Mouse (Mus musculus) left cerebral cortex, postnatal 36 days (tissue): Measurements from ENCODE around the gene Dynlt1b. TPM values are rescaled to one million over a fixed set of nuclear protein-coding genes. Genes with fewer than 3 reads are reported as not detected.
A peak's percentile ranks its signal among the peaks of the same experiment; 100 is the strongest.
"Not testable (repeated sequence)": the region's sequence is repeated elsewhere in the genome, so short reads cannot be mapped to it uniquely, and the experiment has no call there.

Experiments used
- DNase-seq, 2 experiments: peaks; one replicate each; pipeline ENCODE4 v3.0.0; 2021 to 2022; ENCODE audit warnings: low spot score in 2 of 2, mixed read lengths in 1 of 2
- intact Hi-C: fragments of 180-260 bp; cut with DNase I; formaldehyde crosslinking; loops from one replicate; pipeline ENCODE4 v1.15.1; 2025
- total RNA-seq, 2 experiments: library from RNA; stranded (reverse); gene quantifications; 2 replicates each; pipeline ENCODE4 v1.2.3; 2021

Dynlt1b gene
- total RNA-seq, 2 experiments from 2014 or later = 45.8 to 49.4 TPM

DNA sequence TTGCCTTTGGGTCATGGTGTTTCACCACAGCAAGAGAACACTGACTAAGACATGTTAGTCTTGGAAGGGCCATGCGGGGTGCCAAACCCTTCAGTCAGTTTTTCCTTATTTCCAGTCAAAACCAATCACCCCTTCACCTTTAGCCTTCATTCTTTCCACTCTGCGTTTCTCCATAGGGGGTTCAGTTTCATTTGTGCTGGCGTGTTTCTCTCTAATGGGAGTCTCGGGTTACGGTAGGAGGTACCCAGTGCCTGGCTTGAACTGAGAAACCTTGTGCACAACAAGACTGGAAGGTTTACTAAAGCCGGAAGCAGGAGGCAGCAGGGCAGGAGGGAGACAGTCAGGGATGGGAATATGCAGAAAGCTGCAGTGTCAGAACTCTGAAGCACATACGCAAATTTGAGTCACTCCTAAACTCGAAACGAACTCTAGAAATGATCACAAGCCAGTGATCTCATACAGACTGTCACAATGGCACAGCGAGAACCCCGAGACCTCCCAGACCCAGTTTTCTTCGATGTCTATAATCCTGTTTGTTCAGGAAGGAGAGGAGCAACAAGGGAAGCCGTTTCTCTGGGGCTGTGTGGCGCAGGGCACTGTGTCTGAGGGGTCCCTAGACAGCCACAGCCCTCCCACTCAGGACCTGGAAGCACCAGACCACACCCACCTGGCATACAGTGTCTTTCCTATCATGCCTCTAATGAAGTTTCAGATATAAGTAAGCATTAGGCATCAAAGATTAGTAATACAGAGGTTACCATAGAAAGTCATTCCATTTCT is 8.2 kb upstream of the Dynlt1b start:
- intact Hi-C loops, DNase-seq: not testable (repeated sequence)

DNA sequence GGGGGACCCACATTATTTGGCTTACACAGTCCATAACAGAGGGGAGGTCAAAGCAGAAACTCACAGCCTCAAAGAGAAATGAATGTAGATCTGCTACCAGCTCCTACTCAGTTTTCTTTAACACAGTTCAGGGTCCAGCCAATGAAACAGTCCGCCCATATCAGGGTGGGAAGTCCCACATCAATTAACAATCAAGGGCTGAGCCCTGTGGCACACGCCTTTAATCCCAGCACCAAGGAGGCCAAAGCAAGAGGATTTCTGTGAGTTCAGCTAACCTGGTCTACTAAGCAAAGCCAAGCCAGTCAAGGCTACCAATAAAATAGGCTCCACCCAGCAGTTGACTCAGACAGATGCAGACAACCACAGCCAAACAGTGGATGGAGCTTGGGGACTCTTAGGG is 7.5 kb upstream of the Dynlt1b start:
- intact Hi-C loops, DNase-seq: not testable (repeated sequence)

DNA sequence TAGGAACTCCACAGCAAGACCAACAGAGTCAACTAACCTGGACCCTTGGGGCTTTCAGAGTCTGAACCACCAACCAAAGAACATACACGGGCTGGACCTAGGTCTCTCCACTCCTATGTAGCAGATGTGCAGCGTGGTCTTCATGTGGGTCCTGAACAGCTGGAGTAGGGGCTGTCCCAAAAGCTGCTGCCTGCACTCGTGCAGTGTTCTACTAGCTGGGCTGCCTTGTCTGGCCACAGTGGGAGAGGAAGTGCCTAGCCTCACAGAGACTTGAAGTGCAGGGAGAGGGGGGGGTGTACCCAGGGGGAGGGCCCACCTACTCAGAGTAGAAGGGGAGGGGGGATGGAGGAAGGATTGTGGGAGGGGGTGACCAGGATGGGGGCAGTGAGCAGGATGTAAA is 7.1 kb upstream of the Dynlt1b start:
- intact Hi-C loops, DNase-seq: not testable (repeated sequence)

DNA sequence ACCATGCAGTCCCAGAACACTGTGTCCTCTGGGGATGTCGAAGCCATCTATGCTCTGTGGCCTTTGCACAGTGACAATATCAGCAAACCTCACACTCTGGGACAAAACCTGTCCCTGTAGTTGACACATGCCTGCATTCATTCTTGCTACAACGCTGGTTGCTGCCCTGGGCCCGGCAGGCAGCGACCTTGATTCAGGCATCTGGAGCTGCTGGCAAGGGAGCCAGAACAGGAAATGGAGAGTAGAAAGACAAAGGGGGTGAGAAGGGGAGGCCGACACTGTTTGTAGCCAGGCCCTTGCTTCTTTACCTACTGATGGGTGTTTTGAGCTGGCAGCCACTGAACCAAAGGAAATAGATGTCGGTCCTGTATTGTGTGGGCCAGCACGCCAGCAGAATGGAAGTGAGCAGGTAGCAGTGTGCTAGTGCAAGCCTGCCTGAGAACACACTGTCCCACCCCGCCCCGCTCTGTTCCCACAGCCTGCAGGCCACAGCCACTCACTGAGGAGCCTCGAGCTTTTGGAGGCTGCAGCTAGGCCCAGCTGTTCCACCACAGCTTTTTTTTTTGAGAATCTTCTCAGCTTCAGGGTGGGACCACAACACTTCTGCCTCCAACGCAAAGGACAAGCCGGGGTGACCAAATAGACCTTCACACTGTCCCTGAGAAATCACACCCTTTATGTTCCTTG is 5.5 kb upstream of the Dynlt1b start:
- DNase-seq, intact Hi-C loops: not testable (repeated sequence)

DNA sequence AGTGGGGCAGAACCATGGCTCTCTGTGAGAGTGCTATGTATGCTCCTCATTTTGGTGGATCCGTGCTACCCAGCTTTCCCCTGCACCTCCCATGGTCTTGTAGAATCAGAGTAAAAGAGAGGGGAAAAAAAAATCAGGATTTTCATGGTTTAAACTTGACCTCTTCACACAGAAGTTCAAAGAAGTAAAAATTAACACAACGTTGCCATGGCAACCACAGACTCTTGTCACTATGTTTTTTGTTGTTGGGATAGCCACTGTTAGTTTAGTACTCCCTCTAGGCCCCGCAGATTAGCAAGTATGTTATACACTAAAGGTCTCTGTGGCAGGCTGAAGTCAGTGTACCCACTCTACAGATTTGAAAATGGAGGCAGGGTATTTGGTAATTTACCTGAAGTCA is 4.6 kb upstream of the Dynlt1b start:
- DNase-seq, intact Hi-C loops: not testable (repeated sequence)

DNA sequence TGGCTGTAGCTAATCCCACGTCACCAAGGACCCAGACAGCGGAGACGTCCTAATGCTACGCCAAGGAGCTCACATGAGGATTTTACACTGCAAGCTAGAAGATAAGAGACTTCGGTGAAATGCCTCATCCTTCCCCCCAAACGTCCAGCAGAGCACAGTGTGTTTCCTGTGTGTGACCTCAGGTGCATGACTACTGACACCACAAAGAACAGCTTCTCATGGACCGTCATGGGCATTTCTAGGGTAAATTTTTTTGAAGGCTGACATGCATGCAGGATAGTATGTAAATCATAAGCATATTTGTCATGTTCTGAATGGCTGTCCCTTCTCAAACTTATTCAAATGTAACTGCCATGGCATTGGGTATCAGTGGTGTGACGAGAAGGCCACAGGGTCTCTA is 3.0 kb upstream of the Dynlt1b start:
- intact Hi-C loops, DNase-seq: not testable (repeated sequence)

DNA sequence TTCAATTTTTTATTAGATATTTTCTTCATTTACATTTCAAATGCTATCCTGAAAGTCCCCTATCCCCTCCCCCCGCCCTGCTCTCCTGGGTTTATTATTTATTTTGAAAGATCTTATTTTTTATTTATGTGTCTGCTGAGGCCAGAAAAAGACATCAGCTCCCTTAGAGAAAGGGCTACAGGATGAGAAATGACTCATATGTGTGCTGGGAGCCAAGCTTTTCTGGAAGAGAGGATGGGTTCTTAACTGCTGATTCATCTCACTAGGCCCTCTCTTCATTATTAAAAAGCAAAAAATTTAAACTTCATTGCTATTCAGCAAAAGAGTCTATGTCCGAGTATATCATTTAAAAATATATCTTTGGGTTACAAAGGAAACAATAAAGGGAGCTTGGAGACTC is 986 bp upstream of the Dynlt1b start:
- DNase-seq, intact Hi-C loops: not testable (repeated sequence)

DNA sequence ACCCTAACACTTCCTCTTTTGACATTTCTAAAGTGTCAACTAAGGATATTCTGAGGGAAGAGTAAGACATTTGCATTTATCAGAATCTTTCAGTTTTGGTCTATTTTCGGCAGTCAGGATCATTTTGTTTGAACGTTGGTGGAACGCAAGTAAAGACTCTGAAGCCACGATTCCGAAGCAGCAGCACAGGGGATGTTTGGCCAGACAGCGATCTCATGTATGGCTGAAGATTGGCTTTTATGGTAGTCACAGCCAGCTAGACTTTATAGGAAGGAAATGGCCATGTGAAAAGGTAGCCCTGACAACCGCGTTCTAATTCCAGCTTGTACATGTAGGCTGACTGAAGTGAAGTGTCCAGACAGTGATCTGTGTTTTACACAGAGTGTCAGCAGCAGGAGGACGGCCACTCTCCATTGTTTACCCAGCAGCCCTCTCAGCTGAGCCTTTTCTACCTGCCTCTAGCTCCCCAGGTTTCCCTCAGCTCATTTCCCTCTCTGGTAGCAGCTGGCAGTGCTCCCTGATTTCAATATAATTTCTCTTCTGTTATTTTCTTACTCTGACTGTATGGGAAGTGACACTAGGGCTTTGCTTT is 594 bp downstream of the Dynlt1b start:
- DNase-seq, intact Hi-C loops: not testable (repeated sequence)

DNA sequence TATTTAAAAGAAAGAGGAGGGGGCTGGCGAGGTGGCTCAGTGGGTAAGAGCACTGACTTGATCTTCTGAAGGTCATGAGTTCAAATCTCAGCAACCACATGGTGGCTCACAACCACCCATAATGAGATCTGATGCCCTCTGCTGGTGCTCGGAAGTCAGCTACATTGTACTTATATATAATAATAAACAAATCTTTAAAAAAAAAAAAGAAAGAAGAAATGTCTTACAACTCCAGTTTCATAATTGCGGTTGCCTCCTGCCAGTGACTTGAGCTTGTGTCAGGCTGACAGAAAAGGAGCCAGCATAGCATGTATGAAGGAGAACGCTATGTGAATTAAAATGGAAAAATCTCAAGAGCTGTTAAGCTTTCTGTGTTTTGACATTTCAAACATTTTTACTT is 2.5 kb downstream of the Dynlt1b start:
- DNase-seq, intact Hi-C loops: not testable (repeated sequence)

DNA sequence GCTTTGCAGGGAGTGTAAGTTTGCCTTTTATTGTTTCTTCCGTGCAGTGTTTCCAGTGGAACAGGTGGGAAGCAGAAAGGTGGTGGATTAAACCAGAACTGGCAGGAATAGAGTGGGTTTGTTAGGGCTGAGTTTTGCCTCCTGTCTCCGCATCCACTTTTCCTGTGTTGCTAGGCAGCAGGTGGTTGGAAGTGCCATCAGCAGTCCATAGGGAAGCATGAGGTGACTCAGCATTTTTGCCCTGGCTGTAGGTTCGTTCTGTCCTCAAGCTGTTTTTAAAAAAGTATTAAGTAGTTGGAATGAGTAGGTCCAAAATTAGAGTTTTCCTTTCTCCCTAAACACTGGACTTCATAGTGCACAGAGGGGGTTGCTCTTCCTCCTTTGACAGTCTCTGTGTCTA is 3.8 kb downstream of the Dynlt1b start:
- DNase-seq = peak; percentile 41 to 52
- intact Hi-C loops = not testable (repeated sequence)

DNA sequence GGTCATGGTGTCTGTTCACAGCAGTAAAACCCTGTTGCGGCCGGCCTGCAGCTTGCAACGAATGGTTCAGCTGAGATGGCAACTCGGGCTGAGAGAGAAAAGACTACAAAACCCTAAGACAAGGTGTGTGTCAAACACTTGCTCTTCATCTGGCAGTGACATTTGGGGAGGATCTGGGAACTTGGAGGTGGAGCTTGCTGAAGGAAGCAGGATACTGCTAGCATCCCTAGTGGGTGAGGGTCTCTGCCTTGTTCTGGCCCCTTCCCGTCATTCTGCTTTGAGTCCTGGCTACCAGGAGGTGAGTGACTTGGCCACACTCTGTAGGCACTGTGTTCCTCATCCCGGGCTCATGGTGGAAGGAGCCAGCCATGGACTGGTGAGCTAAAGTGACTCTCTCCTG is 8.2 kb downstream of the Dynlt1b start:
- DNase-seq, intact Hi-C loops: not testable (repeated sequence)

DNA sequence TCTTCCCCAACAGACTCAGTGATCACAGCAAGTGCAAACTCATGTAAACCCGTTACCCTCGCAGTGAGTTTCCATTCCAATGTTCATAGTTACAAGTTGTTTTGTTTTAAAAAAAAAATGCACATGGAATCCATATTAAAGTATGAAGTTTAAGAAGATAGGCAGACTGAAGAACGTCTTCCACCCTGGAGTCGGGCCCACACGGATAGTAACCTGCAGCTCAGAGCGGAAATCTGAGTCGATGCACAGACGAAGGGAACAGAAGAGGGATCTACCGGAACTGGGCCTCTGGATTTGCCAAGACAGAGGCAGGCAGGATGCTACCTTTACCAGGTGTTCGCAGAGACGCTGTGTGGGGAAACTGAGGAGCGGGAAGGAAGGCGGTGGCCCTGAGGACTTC is 10.0 kb downstream of the Dynlt1b start:
- intact Hi-C loops, DNase-seq: not testable (repeated sequence)

DNA sequence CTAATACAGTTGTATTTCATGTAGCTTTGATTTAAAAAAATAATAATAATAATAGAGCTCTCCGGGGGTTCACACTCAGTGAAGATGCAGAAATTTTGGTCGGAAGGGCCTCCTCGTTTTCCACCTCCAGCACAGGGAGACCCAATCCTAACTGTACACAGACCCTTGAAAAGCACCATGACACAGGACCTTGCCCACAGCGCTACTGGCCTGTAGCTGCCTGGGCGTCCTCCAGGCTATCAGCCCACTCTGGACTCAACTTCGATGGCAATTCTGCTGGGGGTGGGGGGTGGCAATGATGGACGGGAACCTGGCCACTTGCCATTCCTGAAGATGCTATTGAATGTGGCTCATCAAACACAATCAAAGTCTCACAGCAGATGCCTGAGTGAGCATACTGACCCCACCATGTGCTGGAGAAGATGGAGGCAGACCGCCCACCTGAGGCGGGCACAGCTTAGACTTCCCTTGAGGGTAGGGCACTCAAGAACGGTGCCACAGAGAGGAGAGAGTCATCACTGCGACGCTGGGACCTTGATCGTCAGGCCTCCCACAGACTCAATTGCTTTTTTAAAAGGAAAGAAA is 10.7 kb downstream of the Dynlt1b start:
- intact Hi-C loops, DNase-seq: not testable (repeated sequence)

DNA sequence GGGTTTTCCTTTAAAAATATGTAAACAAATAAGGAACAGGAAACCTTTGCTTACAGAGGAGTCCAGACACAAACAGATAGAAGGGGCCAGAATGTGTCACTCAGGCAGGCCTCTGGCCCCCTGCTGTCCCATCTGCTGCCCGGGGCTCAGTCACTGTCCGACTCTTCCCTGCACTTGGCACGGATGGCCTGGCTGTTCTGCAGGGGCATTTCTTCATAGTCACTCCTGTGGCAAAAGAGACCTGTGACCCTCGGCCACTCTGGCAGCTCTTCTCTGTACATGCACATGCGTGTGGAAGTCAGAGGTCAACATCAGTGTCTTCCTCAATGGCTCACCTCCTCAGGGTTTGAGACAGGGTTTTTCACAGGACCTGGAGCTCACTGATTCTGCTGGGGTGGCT is 11.3 kb downstream of the Dynlt1b start:
- DNase-seq, intact Hi-C loops: not testable (repeated sequence)

DNA sequence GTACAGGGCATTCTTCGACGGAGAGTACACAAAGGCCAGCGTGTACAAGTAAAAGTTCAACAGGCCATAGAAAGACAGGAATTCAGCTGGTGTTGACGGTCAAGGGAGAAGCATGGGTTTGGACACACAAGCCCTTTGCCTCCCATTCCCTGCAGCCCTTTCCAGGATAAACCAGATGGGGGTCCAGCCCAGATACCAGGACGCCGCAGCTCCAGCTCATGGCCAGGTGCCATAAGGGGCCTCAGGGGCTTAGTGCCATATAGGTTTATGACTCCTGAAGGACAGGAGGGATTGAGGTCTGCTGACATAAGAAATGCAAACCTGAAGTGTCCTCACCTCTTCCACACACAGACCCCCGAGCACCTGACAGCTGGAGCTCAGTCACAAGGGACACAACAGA is 12.6 kb downstream of the Dynlt1b start:
- intact Hi-C loops, DNase-seq: not testable (repeated sequence)

DNA sequence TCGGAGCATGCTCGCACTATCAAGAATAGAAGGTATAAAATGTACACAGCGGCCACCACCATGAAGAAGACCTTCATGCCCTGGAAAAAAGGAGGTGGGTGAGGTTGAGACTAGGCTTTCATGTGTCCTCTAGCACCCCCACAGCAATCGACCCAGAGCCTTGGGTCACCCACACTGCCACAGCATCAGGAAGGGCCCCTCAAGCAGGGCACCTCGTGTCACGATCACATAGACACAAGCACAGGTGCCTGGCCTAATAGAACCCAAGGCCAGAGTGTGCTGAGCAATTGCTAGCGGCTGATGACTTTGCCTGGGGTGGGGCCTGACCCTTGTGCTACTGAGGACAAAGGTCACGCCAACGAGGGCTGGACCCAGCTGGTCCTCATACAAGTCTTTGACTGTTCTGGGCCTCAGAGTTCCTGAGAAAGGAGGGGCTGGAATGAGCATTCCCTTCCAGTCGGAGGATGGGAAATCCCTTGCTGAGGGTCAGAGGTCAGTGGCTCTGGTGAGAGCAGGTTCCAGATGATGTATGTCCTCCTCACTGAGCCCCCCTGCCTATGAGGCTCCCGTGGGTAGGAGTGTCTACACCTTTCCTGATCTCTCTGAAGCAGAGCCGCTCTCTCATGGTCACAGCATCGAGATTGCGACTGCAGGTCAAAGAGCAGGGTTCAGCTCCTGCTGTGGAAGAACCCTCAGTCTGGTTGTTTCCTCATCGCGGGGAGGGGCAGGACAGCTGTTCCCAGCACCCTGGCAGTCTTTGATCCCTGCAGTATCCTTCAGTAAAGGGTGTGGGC is 16.1 kb downstream of the Dynlt1b start:
- intact Hi-C loops, DNase-seq: not testable (repeated sequence)

DNA sequence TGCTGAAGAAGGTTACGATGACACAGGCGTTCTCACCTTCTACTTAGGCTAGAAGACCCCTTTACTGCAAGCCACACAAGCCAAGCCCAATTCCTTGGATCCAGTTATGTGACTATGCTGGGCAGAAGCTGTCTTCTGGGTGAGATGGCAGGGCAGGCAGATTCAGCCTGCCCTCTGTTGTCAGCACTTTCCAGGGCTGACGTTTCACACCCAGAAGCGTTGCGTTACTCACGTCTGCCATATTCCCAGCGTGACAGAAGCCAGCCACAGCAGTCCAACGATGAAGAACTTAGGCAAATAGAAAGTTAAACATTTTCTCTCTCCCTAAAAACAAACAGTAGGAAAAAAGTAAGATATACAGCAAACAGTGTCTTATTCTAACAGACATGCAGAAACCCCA is 18.4 kb downstream of the Dynlt1b start:
- intact Hi-C loops, DNase-seq: not testable (repeated sequence)

DNA sequence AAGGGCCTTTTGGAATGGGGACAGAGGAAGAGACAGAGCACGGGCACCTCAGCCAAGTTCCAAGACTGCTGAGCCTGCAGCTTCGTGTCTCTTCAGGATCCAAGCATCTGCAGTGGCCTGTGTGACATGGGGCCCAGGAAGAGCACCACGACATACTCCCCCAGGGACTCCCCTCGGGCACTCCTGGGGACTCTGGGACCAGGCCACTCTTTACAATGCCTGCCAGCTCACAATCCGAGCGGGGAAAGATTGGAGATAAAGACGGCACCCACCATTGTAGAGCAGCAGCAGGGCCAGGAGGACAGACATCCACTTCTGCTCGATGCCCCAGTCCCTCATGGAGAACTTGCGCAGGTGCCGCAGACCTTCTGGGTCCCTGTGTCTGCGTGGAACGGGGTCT is 19.3 kb downstream of the Dynlt1b start:
- DNase-seq, intact Hi-C loops: not testable (repeated sequence)

DNA sequence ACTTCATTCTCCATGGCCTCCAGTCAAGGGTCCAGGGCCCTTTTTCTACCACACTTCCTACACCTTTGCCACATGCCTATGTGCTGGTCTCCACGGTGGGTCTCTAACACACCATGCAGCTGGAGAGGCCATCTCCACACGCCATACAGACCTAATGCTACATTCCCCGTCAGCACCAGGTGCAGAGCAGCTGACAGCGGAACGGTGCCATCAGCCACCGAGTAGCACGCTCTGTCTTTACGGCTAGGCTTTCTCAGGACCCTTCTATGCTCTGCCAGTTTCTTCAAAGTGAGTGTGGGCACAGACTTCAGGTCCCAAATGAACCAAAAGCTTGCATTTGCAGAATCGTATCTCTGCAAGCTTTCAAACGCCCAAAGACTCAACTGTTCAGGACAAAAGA is 21.3 kb downstream of the Dynlt1b start:
- DNase-seq, intact Hi-C loops: not testable (repeated sequence)
